Mouse (Mus musculus) Patski (cell line): ENCODE data around the gene Pnpla5. TPM values are rescaled to one million over a fixed set of nuclear protein-coding genes. Genes with fewer than 3 reads are reported as not detected.
A peak's percentile ranks its signal among the peaks of the same experiment; 100 is the strongest.
"Not testable (repeated sequence)": the region's sequence is repeated elsewhere in the genome, so short reads cannot be mapped to it uniquely, and the experiment has no call there.

Source experiments
- ATAC-seq: fragments of 100-300 bp; one replicate; pipeline ENCODE4 v1.8.0; 2021
- CTCF ChIA-PET: fragments of 350-600 bp; sonication (Branson Sonifier 250); formaldehyde crosslinking; loops from one replicate; lab custom pipeline; 2022; ENCODE audit warnings: inconsistent platforms; lab: Charles Lee
- POLR2A ChIA-PET: fragments of 350-600 bp; sonication (Branson Sonifier 250); formaldehyde crosslinking; loops from one replicate; lab custom pipeline; 2022; ENCODE audit warnings: antibody characterized with exemption, inconsistent platforms; lab: Charles Lee
- DNase-seq: peaks from one replicate; pipeline ENCODE4 v3.0.0-alpha.2; 2011; ENCODE audit warnings: low read depth, low spot score
- H3K27me3 ChIP-seq: fragments of 371-371 bp; one replicate; pipeline ENCODE4 v1.5.1; 2021
- CTCF ChIP-seq: fragments of 100-300 bp; IDR thresholded peaks from one replicate; pipeline ENCODE4 v1.5.1; 2021
- in situ Hi-C: fragments of 300-500 bp; cut with MboI; formaldehyde crosslinking; loops from 3 replicates; pipeline ENCODE4 v1.11.1; 2018; ENCODE audit warnings: low pct_unique_long_range_greater_than_20kb, mixed read lengths
- polyA plus RNA-seq: library from polyadenylated mRNA; unstranded; gene quantifications from one replicate; pipeline ENCODE4 v1.2.3, GENCODE M21; 2021

Pnpla5 gene
- polyA plus RNA-seq = not detected

GRCm38 (mm10) chr15:84123075-84123474 lies at the start of gene Pnpla5:
Pnpla5 (minus strand) TSS chr15:84123175.
- in situ Hi-C loops = no loop called here
- no peak for ATAC-seq
- DNase-seq = no peak
- TF ChIP-seq CTCF = no peak
- peaks cover 37% of the 10 kb centered on the region for H3K27me3 ChIP-seq
- POLR2A ChIA-PET = no interaction called here
- CTCF ChIA-PET = no interaction called here

- ChIA-PET POLR2A (no interaction called here), CTCF (no interaction called here)
- DNase-seq (no peak), ATAC-seq (no peak)
- TF ChIP-seq CTCF = no peak
- peaks cover 21% of the 10 kb centered on the region for H3K27me3 ChIP-seq
- in situ Hi-C loops = no loop called here
Observed at GRCm38 (mm10) chr15:84171166-84171565, 48.2 kb upstream of the Pnpla5 start.

GRCm38 (mm10) chr15:84169511-84169910 lies 46.5 kb upstream of the Pnpla5 start:
- no peak for TF ChIP-seq CTCF
- in situ Hi-C loops = no loop called here
- ChIA-PET POLR2A (no interaction called here), CTCF (no interaction called here)
- ATAC-seq (no peak), DNase-seq (no peak)
- peaks cover 28% of the 10 kb centered on the region for H3K27me3 ChIP-seq

GRCm38 (mm10) chr15:84168170-84169161 lies 45.5 kb upstream of the Pnpla5 start:
- ChIA-PET POLR2A (interaction anchor here (0.7 to 1.0 kb wide), 2 partner anchors 10 to 198 kb away, joined by 3 to 8 read pairs; no protein-coding TSS in a partner anchor), CTCF (interaction anchor here (1.2 to 1.4 kb wide), 2 partner anchors 7 to 94 kb away, joined by 3 to 4 read pairs; no protein-coding TSS in a partner anchor)
- DNase-seq (no peak), ATAC-seq (peak; percentile 19)
- H3K27me3 ChIP-seq = peaks cover 26% of the 10 kb centered on the region
- in situ Hi-C loops = no loop called here
- no peak for TF ChIP-seq CTCF

GRCm38 (mm10) chr15:84167600-84167999 lies 44.6 kb upstream of the Pnpla5 start, which contains the start of gene Pnpla3:
Pnpla3 (plus strand) TSS chr15:84167837.
- POLR2A ChIA-PET = interaction anchor here (1.0 kb wide), 1 partner anchor 11 kb away, joined by 3 read pairs; no protein-coding TSS in a partner anchor
- H3K27me3 ChIP-seq = peaks cover 22% of the 10 kb centered on the region
- peak; percentile 97 for ATAC-seq
- DNase-seq = peak; percentile 79
- in situ Hi-C loops = no loop called here
- no peak for TF ChIP-seq CTCF
- CTCF ChIA-PET = interaction anchor here (1.2 to 1.4 kb wide), 2 partner anchors 8 to 94 kb away, joined by 3 to 4 read pairs; no protein-coding TSS in a partner anchor

- DNase-seq = no peak
- POLR2A ChIA-PET = no interaction called here
- no peak for TF ChIP-seq CTCF
- CTCF ChIA-PET = interaction anchor here (0.7 to 1.2 kb wide), 3 partner anchors 9 to 93 kb away, joined by 3 read pairs; partner anchors contain the start of gene Samm50
- no peak for ATAC-seq
- H3K27me3 ChIP-seq = peaks cover 27% of the 10 kb centered on the region
- in situ Hi-C loops = no loop called here
Observed at GRCm38 (mm10) chr15:84166818-84167217, 43.8 kb upstream of the Pnpla5 start.

GRCm38 (mm10) chr15:84161871-84162270 lies 38.9 kb upstream of the Pnpla5 start:
- CTCF ChIA-PET = no interaction called here
- in situ Hi-C loops = no loop called here
- DNase-seq = no peak

GRCm38 (mm10) chr15:84157530-84157929 lies 34.6 kb upstream of the Pnpla5 start:
- DNase-seq, POLR2A ChIA-PET, ATAC-seq, CTCF ChIA-PET, in situ Hi-C loops: not testable (repeated sequence)
- H3K27me3 ChIP-seq = peaks cover 10% of the 10 kb centered on the region

More at GRCm38 (mm10) chr15:84161871-84162270, 38.9 kb upstream of the Pnpla5 start:
- no peak for ATAC-seq
- H3K27me3 ChIP-seq = peaks cover 26% of the 10 kb centered on the region
- no peak for TF ChIP-seq CTCF
- POLR2A ChIA-PET = no interaction called here

- in situ Hi-C loops = no loop called here
- TF ChIP-seq CTCF = no peak
- POLR2A ChIA-PET = no interaction called here
- CTCF ChIA-PET = no interaction called here
- peaks cover 3% of the 10 kb centered on the region for H3K27me3 ChIP-seq
- no peak for ATAC-seq
- DNase-seq = no peak
Observed at GRCm38 (mm10) chr15:84156158-84156557, 33.2 kb upstream of the Pnpla5 start.

GRCm38 (mm10) chr15:84140929-84141328 lies 18.0 kb upstream of the Pnpla5 start:
- ChIA-PET POLR2A (no interaction called here), CTCF (no interaction called here)
- no peak for DNase-seq
- in situ Hi-C loops = no loop called here
- no peak for ATAC-seq
- TF ChIP-seq CTCF = no peak
- peaks cover 39% of the 10 kb centered on the region for H3K27me3 ChIP-seq

- in situ Hi-C loops = no loop called here
- no peak for TF ChIP-seq CTCF
- H3K27me3 ChIP-seq = peaks cover 39% of the 10 kb centered on the region
- ChIA-PET CTCF (no interaction called here), POLR2A (no interaction called here)
- no peak for ATAC-seq
- no peak for DNase-seq
Observed at GRCm38 (mm10) chr15:84140109-84140508, 17.1 kb upstream of the Pnpla5 start.
